Mouse (Mus musculus) bone marrow macrophage, adult 2 months (primary cell): ENCODE results near the gene Ell.

ENCODE experiments used
- CTCF ChIP-seq: IDR thresholded peaks from 2 replicates; pipeline ENCODE4 v1.5.1; 2012; ENCODE audit warnings: low read depth, mild to moderate bottlenecking, low read length, moderate library complexity
- POLR2A ChIP-seq: IDR thresholded peaks from 2 replicates; pipeline ENCODE4 v1.6.1; 2012; ENCODE audit warnings: mild to moderate bottlenecking, low read depth, low read length, borderline replicate concordance

DNA sequence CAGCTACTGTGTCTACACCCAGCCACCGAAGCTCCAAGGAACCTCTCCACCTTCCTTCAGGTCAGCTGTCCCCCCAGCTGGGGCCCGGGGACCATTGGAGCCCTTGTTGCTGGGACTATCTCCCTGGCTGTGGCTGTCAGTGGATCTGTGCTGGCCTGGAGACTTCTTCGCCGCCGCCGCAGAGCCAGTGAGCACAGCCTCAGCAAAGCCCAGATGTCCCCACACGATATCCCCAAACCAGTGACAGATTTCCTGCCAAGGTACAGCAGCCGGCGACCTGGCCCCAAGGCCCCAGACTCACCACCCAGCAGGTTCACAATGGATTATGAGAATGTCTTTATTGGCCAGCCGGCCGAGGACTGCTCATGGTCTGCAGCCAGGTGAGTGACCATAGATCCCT lies 78.7 kb downstream of the Ell start:
- TF ChIP-seq CTCF: no peak
- no peak for TF ChIP-seq POLR2A
